Comparison of ENCODE assay signal across 8 mouse cellular contexts in the genomic region with DNA sequence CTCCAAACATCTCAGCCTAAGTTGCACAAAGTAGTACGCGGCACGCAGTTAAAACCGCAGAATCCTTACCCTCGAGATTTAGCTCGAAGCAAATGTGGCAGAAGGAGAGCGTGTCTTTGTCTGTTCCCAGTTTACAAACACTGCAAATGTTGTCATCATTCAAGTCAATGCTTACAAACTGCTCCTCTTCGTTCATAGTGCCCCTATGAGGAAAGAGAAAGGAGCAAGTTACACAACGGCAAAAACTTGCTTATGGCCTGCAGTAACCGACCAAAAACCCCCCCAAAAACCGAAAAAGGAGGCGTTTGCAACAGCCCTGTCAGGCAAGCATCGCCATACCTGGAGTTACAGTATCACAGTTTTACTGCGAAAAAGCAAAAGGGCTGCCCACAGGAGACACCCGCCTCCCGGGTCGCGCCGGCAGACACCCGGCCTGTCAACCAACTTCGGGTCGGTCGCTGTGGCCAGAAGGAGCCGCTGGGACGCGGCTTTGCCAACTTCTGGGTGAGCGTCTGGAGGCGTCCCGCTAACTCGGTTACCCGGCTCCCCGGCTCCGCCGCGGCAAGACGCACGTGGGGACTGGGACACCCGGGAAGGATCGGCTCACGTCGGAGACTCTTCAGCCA. TPM values are rescaled to one million over a fixed set of nuclear protein-coding genes. Genes with fewer than 3 reads are reported as not detected.
A peak's percentile ranks its signal among the peaks of the same experiment; 100 is the strongest.
DNase-seq lines count a peak whose midpoint lies in the region; ATAC-seq and TF ChIP-seq lines count a peak whose summit lies in the region.

No protein-coding gene starts in this region.

- H3K27ac ChIP-seq in forebrain, embryonic 11.5 days (ENCODE audit: low read depth, low read length): peak overlapping the region; percentile 71; the same call in 1 of the 2 replicates
- peak overlapping the region; percentile 89 for H3K27ac ChIP-seq in intestine, embryonic 14.5 days (ENCODE audit: low read depth)
- H3K27ac ChIP-seq in lung, postnatal 0 days (ENCODE audit: low read length): peak overlapping the region; percentile 96

- H3K9ac ChIP-seq in forebrain, embryonic 11.5 days (ENCODE audit: low read length): peak overlapping the region; percentile 88
- peak overlapping the region; percentile 78 for H3K9ac ChIP-seq in intestine, embryonic 14.5 days (ENCODE audit: low read length)
- peak overlapping the region; percentile 62 for H3K9ac ChIP-seq in lung, postnatal 0 days (replicated peaks; ENCODE audit: low read depth)

- under 1% methylated on average over 41 of the region's 41 CpGs for WGBS in forebrain, embryonic 11.5 days
- WGBS in intestine, embryonic 14.5 days: under 1% methylated on average over 41 of the region's 41 CpGs
- WGBS in lung, postnatal 0 days: under 1% methylated on average over 37 of the region's 41 CpGs

- H3K27me3 ChIP-seq in forebrain, embryonic 11.5 days (ENCODE audit: control insufficient read depth, insufficient read depth, low read length): no peaks in the 10 kb centered on the region
- H3K27me3 ChIP-seq in intestine, embryonic 14.5 days (replicated peaks; ENCODE audit: control insufficient read depth, insufficient read depth, low read length): no peaks in the 10 kb centered on the region
- no peaks in the 10 kb centered on the region for H3K27me3 ChIP-seq in lung, postnatal 0 days (replicated peaks; ENCODE audit: insufficient read depth, low read length)

- H3K4me1 ChIP-seq in forebrain, embryonic 11.5 days (replicated peaks; ENCODE audit: control insufficient read depth, insufficient read depth, low read length): peaks cover 12% of the 10 kb centered on the region
- H3K4me1 ChIP-seq in intestine, embryonic 14.5 days (replicated peaks; ENCODE audit: control insufficient read depth, insufficient read depth, low read length): peaks cover 18% of the 10 kb centered on the region
- peaks cover 4% of the 10 kb centered on the region; the same call in 1 of the 2 replicates for H3K4me1 ChIP-seq in lung, postnatal 0 days (ENCODE audit: insufficient read depth, low read depth, low read length)

- TF ChIP-seq CTCF in lung, postnatal 0 days (IDR thresholded peaks at IDR 0.05): no peak

- no peaks in the 10 kb centered on the region for H3K9me3 ChIP-seq in forebrain, embryonic 11.5 days (ENCODE audit: control insufficient read depth, low read length)
- no peaks in the 10 kb centered on the region for H3K9me3 ChIP-seq in intestine, embryonic 14.5 days (ENCODE audit: control insufficient read depth, low read length)
- H3K9me3 ChIP-seq in lung, postnatal 0 days (ENCODE audit: low read length): no peaks in the 10 kb centered on the region

- ATAC-seq in forebrain, embryonic 11.5 days (replicated peaks; ENCODE audit: low FRiP score): peak; percentile 71; the same call in 1 of the 2 replicates
- peak; percentile 72; the same call in 1 of the 2 replicates for ATAC-seq in intestine, embryonic 14.5 days (replicated peaks; ENCODE audit: low FRiP score, low TSS enrichment, low read depth)
- ATAC-seq in lung, postnatal 0 days: peak; percentile 72

- TF ChIP-seq EP300 in lung, postnatal 0 days (IDR thresholded peaks at IDR 0.05): no peak

- peak overlapping the region; percentile 69 for H3K4me3 ChIP-seq in forebrain, embryonic 11.5 days (ENCODE audit: low read depth, low read length)
- peak overlapping the region; percentile 76 for H3K4me3 ChIP-seq in intestine, embryonic 14.5 days (ENCODE audit: low read depth, low read length)
- peak overlapping the region; percentile 68 for H3K4me3 ChIP-seq in lung, postnatal 0 days (ENCODE audit: low read depth, low read length)

- H3K36me3 ChIP-seq in forebrain, embryonic 11.5 days (ENCODE audit: control insufficient read depth, insufficient read depth, low read length): no peaks in the 10 kb centered on the region
- 0 out of 2 replicates have a peak, but pooled peaks cover 7% of the 10 kb centered on the region for H3K36me3 ChIP-seq in intestine, embryonic 14.5 days (ENCODE audit: control insufficient read depth, insufficient read depth, low read length)
- no peaks in the 10 kb centered on the region for H3K36me3 ChIP-seq in lung, postnatal 0 days (ENCODE audit: insufficient read depth, low read length)

- peak overlapping the region; percentile 58 for H3K4me2 ChIP-seq in forebrain, embryonic 11.5 days (ENCODE audit: low read depth, low read length, severe bottlenecking)
- peak overlapping the region; percentile 71 for H3K4me2 ChIP-seq in intestine, embryonic 14.5 days (ENCODE audit: low read length)
- peak overlapping the region; percentile 71 for H3K4me2 ChIP-seq in lung, postnatal 0 days (replicated peaks; ENCODE audit: low read depth, low read length)

- peak; percentile 53 for DNase-seq in retina, embryonic 14.5 days (ENCODE audit: low spot score)
- DNase-seq in retina, postnatal 1 day: no peak
- peak; percentile 44 for DNase-seq in brain, adult 2 months (ENCODE audit: low read depth, low spot score)
- no peak for DNase-seq in forebrain, embryonic 11.5 days (ENCODE audit: low spot score)
- DNase-seq in intestine, embryonic 14.5 days (ENCODE audit: low spot score): no peak
- DNase-seq in lung, postnatal 0 days (ENCODE audit: low spot score): peak; percentile 75
- DNase-seq in retina, postnatal 7 days (ENCODE audit: low read depth, low spot score): peak; percentile 33
- no peak for DNase-seq in Muller cell, postnatal 12 days (ENCODE audit: inconsistent ontology term)

RNA-seq across cellular contexts. Expression of gene D16Ertd472e, which starts 0.5 kb away (rescaled TPM):
- polyA plus RNA-seq in forebrain, embryonic 11.5 days (2014; fragmentation: Nextera tagmentation; extraction: Ambion mirVana): 15.7 and 21.4 TPM in 2 replicates
- polyA plus RNA-seq in intestine, embryonic 14.5 days (2014; fragmentation: Nextera tagmentation; extraction: Ambion mirVana): 11.8 and 13.6 TPM in 2 replicates
- 12.3 and 14.7 TPM in 2 replicates for polyA plus RNA-seq in lung, postnatal 0 days (2015; fragmentation: Nextera tagmentation; extraction: Ambion mirVana)

Comparison
In these comparisons a context has a peak if more than half of its experiments do, and no peak if none do; other contexts are left out.
1. DNase-seq: peak in retina, embryonic 14.5 days (single experiment), brain, adult 2 months (single experiment), lung, postnatal 0 days (single experiment) and retina, postnatal 7 days (single experiment); none in retina, postnatal 1 day (single experiment), forebrain, embryonic 11.5 days (single experiment), intestine, embryonic 14.5 days (single experiment) and Muller cell, postnatal 12 days (single experiment).
2. Peak in every context shown above with its lines, with median percentiles within 50 percentile points of each other: ATAC-seq, H3K27ac ChIP-seq, H3K4me2 ChIP-seq, H3K4me3 ChIP-seq and H3K9ac ChIP-seq.